Mouse (Mus musculus): Measurements from ENCODE around the gene Gpr39. TPM values are rescaled to one million over a fixed set of nuclear protein-coding genes. Genes with fewer than 3 reads are reported as not detected.

Gpr39 gene
- polyA plus RNA-seq, 1 experiment from 2014 or later: 3.3 TPM

DNA sequence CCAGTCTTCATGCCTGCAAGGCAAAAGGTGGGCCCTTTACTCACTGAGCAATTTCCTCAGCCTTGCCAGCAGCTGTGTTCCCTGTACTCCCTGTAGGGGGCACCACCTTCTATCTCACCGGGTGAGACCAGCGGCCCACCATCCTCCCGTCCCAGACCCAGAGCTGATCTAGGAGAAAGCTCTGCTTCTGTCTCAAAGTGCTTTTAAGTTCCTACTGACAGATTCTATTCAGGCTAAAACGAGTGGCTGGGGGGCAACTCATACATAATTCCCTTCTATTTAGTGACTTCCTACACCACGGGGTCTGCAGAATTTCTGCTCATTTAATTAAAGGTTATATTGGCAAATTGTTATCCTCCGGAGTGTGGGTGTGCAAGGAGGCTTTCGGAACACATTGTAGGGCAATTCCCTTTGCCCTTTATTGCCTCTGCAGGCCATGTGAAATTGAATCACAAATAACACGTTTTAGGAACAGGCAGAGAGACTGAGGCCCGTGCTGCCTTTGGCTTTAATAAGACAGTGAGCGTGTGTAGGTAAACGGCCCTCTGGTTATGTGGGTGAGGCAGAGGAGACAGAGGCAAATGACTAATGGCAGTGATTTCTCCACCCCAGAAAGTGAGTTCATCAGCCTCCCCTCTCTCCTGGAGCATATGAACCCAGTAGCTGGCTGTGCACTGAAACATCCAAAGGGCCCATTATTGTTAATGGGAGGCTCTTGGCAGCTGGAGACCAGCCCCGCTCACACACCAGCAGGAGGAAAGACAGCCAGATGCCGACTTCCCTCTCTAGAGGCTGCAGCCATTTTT, 53.1 kb downstream of the Gpr39 start:
- Histone ChIP-seq H3K27ac (no peak overlapping the region), H3K27me3 (no peaks in the 10 kb centered on the region), H3K36me3 (no peaks in the 10 kb centered on the region), H3K4me3 (replicated peaks) (no peak overlapping the region), H3K9me3 (replicated peaks) (no peaks in the 10 kb centered on the region), H3K9ac (no peak overlapping the region), H3K4me1 (replicated peaks) (no peaks in the 10 kb centered on the region), H3K4me2 (no peak overlapping the region)
- ATAC-seq (ENCODE audit: low read depth) (no peak), DNase-seq (no peak)
- WGBS (ENCODE audit: insufficient replicate concordance): 56% methylated on average over 13 of the region's 13 CpGs

DNA sequence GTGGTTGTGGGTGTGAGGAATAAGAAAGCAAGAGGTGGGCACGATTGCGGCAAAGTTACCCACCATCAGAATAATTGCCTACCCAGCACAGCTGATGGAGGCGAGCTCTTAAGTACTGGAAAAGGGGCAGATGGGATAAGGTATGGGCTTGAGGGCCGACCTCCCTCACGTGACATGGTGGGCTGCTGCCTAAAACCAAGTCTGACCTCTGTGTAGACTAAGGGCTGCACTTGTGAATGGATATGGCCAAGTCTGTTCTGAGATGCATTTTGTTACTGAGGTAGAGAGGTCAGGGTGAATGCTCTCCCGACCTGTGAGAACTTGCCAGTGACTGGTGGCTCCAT, 53.7 kb downstream of the Gpr39 start:
- no peaks in the 10 kb centered on the region for H3K9me3 ChIP-seq (replicated peaks)
- DNase-seq (no peak), ATAC-seq (ENCODE audit: low read depth) (no peak)
- H3K4me1 ChIP-seq (replicated peaks): no peaks in the 10 kb centered on the region
- no peak overlapping the region for H3K4me2 ChIP-seq
- H3K9ac ChIP-seq: no peak overlapping the region
- no peak overlapping the region for H3K27ac ChIP-seq
- H3K4me3 ChIP-seq (replicated peaks): no peak overlapping the region
- no peaks in the 10 kb centered on the region for H3K27me3 ChIP-seq
- H3K36me3 ChIP-seq: no peaks in the 10 kb centered on the region
- WGBS (ENCODE audit: insufficient replicate concordance): 70% methylated on average over 6 of the region's 6 CpGs

GRCm38 (mm10) chr1:125731854-125732253, 55.1 kb downstream of the Gpr39 start:
- Histone ChIP-seq H3K4me3 (replicated peaks) (no peak overlapping the region), H3K4me1 (replicated peaks) (no peaks in the 10 kb centered on the region), H3K9me3 (replicated peaks) (no peaks in the 10 kb centered on the region), H3K36me3 (no peaks in the 10 kb centered on the region), H3K9ac (no peak overlapping the region), H3K4me2 (no peak overlapping the region), H3K27ac (no peak overlapping the region), H3K27me3 (no peaks in the 10 kb centered on the region)
- no peak for ATAC-seq (ENCODE audit: low read depth)
- no peak for DNase-seq
- 63% methylated on average over 4 of the region's 4 CpGs for WGBS (ENCODE audit: insufficient replicate concordance)

GRCm38 (mm10) chr1:125744766-125745165, 68.0 kb downstream of the Gpr39 start:
- no peak overlapping the region for H3K9ac ChIP-seq
- H3K27me3 ChIP-seq: no peaks in the 10 kb centered on the region
- no peaks in the 10 kb centered on the region for H3K9me3 ChIP-seq (replicated peaks)
- H3K4me3 ChIP-seq (replicated peaks): no peak overlapping the region
- H3K36me3 ChIP-seq: no peaks in the 10 kb centered on the region
- H3K27ac ChIP-seq: no peak overlapping the region
- no peaks in the 10 kb centered on the region for H3K4me1 ChIP-seq (replicated peaks)
- ATAC-seq (ENCODE audit: low read depth): no peak
- 60% methylated on average over 4 of the region's 4 CpGs for WGBS (ENCODE audit: insufficient replicate concordance)
- no peak for DNase-seq
- no peak overlapping the region for H3K4me2 ChIP-seq

DNA sequence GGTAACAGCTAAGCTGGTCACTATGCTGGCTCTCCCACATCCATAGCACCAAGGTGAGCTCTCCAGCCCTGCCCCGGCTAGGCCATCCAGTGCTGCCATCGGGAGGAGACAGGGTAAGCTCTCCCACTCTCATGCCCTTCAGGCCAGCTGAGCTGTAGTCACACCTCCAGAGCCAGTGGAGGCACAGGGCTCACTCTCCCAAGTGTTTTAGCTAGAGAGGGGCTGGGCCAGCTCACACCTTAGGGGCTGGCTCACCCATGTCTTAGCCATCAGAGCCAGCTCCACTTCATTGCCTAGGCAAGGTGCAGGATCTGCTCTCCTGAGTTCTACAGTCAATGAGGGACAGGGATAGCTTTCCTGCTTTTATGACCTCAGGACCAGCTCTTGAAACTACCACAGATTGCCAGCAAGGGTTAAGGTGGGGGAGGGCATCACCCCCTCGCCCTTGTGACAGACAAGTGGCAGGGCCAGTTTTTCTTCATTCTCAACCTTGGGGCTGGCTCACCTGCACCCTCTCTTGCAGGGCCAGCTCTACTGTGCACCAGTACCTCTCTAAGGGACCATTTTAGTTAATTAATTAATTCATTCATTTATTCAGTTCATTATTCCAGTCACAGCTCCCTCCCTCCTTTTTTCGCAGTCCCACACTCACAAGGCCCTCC, 78.7 kb downstream of the Gpr39 start:
- WGBS (ENCODE audit: insufficient replicate concordance): 59% methylated on average over 4 of the region's 4 CpGs
- ATAC-seq (ENCODE audit: low read depth): no peak
- no peak overlapping the region for H3K27ac ChIP-seq
- no peaks in the 10 kb centered on the region for H3K9me3 ChIP-seq (replicated peaks)
- DNase-seq: no peak
- H3K9ac ChIP-seq: no peak overlapping the region
- H3K4me3 ChIP-seq (replicated peaks): no peak overlapping the region
- no peaks in the 10 kb centered on the region for H3K4me1 ChIP-seq (replicated peaks)
- no peaks in the 10 kb centered on the region for H3K36me3 ChIP-seq
- no peaks in the 10 kb centered on the region for H3K27me3 ChIP-seq
- H3K4me2 ChIP-seq: no peak overlapping the region

- DNase-seq: no peak
- WGBS (ENCODE audit: insufficient replicate concordance): 58% methylated on average over 15 of the region's 15 CpGs
- Histone ChIP-seq H3K4me2 (no peak overlapping the region), H3K9ac (no peak overlapping the region), H3K4me1 (replicated peaks) (no peaks in the 10 kb centered on the region), H3K27me3 (no peaks in the 10 kb centered on the region), H3K27ac (no peak overlapping the region), H3K36me3 (no peaks in the 10 kb centered on the region), H3K9me3 (replicated peaks) (no peaks in the 10 kb centered on the region), H3K4me3 (replicated peaks) (no peak overlapping the region)
- no peak for ATAC-seq (ENCODE audit: low read depth)
Measured at GRCm38 (mm10) chr1:125759972-125760695, 83.3 kb downstream of the Gpr39 start.

- Histone ChIP-seq H3K4me1 (replicated peaks) (no peaks in the 10 kb centered on the region), H3K4me2 (no peak overlapping the region), H3K9ac (no peak overlapping the region), H3K27me3 (no peaks in the 10 kb centered on the region), H3K27ac (no peak overlapping the region), H3K36me3 (no peaks in the 10 kb centered on the region), H3K9me3 (replicated peaks) (no peaks in the 10 kb centered on the region), H3K4me3 (replicated peaks) (no peak overlapping the region)
- DNase-seq (no peak), ATAC-seq (ENCODE audit: low read depth) (no peak)
- 50% methylated on average over 5 of the region's 5 CpGs for WGBS (ENCODE audit: insufficient replicate concordance)
Measured at GRCm38 (mm10) chr1:125760696-125761025, 83.9 kb downstream of the Gpr39 start.

DNA sequence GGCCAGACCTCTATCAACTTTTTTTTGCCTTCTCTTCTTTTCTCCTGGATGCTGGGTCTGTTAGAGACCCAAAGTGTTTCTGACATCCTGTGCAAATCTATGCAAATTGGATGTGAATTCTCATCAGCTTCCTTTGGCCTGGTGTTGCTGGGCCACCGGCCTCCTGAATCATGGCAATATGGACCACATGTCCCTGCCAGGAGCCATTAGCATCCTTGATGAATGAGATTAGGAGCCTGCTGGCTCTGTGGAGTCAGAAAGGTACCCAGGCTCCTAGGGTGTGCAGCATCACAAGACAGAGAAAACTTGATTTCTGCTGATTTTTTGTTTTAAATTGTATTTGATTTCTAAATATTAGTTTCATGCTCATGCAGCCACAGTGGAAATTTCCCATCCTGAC, 85.3 kb downstream of the Gpr39 start:
- no peaks in the 10 kb centered on the region for H3K36me3 ChIP-seq
- no peak overlapping the region for H3K9ac ChIP-seq
- no peaks in the 10 kb centered on the region for H3K27me3 ChIP-seq
- 68% methylated on average over 1 of the region's 1 CpGs for WGBS (ENCODE audit: insufficient replicate concordance)
- H3K4me1 ChIP-seq (replicated peaks): no peaks in the 10 kb centered on the region
- ATAC-seq (ENCODE audit: low read depth): no peak
- no peak overlapping the region for H3K4me3 ChIP-seq (replicated peaks)
- no peak overlapping the region for H3K4me2 ChIP-seq
- no peak for DNase-seq
- no peak overlapping the region for H3K27ac ChIP-seq
- no peaks in the 10 kb centered on the region for H3K9me3 ChIP-seq (replicated peaks)

DNA sequence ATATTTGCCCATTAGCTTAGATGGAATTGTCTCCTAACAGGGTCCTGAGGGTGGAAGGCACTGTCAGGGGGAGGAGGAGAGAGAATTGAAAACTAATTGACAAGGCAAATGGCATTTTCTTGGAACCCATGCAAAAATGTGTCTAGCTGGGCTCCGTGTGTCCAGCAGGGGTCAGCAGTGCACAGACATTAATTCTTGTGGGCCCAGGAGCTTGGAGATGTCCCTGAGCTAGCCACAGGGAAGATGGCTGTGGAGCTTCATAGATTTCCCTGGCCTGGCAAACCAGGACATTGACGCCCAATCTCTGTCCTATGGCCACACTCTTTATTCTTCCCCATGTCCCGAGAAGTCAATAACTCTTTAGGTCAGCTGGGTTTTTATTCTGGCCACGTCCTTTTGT, 113.0 kb downstream of the Gpr39 start:
- Histone ChIP-seq H3K4me1 (replicated peaks) (no peaks in the 10 kb centered on the region), H3K9ac (no peak overlapping the region), H3K4me2 (no peak overlapping the region), H3K27ac (no peak overlapping the region), H3K27me3 (no peaks in the 10 kb centered on the region), H3K9me3 (replicated peaks) (no peaks in the 10 kb centered on the region), H3K4me3 (replicated peaks) (no peak overlapping the region), H3K36me3 (no peaks in the 10 kb centered on the region)
- DNase-seq (peak; percentile 1), ATAC-seq (ENCODE audit: low read depth) (no peak)
- 28% methylated on average over 4 of the region's 4 CpGs for WGBS (ENCODE audit: insufficient replicate concordance)

- WGBS (ENCODE audit: insufficient replicate concordance): 64% methylated on average over 5 of the region's 5 CpGs
Measured at GRCm38 (mm10) chr1:125800506-125800905, 123.7 kb downstream of the Gpr39 start.

GRCm38 (mm10) chr1:125808426-125808825, 131.6 kb downstream of the Gpr39 start:
- WGBS (ENCODE audit: insufficient replicate concordance): 56% methylated on average over 2 of the region's 2 CpGs
- DNase-seq: no peak
- Histone ChIP-seq H3K4me2 (no peak overlapping the region), H3K9ac (no peak overlapping the region), H3K27ac (no peak overlapping the region), H3K4me3 (replicated peaks) (no peak overlapping the region), H3K36me3 (no peaks in the 10 kb centered on the region), H3K27me3 (no peaks in the 10 kb centered on the region), H3K4me1 (replicated peaks) (no peaks in the 10 kb centered on the region), H3K9me3 (replicated peaks) (no peaks in the 10 kb centered on the region)
- ATAC-seq (ENCODE audit: low read depth): no peak

More at GRCm38 (mm10) chr1:125800506-125800905, 123.7 kb downstream of the Gpr39 start:
- Histone ChIP-seq H3K27ac (no peak overlapping the region), H3K4me1 (replicated peaks) (no peaks in the 10 kb centered on the region), H3K9me3 (replicated peaks) (no peaks in the 10 kb centered on the region), H3K27me3 (no peaks in the 10 kb centered on the region), H3K9ac (no peak overlapping the region), H3K36me3 (no peaks in the 10 kb centered on the region), H3K4me2 (no peak overlapping the region), H3K4me3 (replicated peaks) (no peak overlapping the region)
- ATAC-seq (ENCODE audit: low read depth) (no peak), DNase-seq (no peak)

Measured in liver, embryonic 13.5 days (tissue).